Mouse (Mus musculus) lung, postnatal 25 days (tissue): Measurements from ENCODE around the gene Cdkl1.
A peak's percentile ranks its signal among the peaks of the same experiment; 100 is the strongest.

Experiments used
- DNase-seq: peaks from one replicate; pipeline ENCODE4 v3.0.0; 2022; ENCODE audit warnings: low spot score

The Cdkl1 gene

GRCm38 (mm10) chr12:69790530-69791505 is at the start of gene Cdkl1:
TSS of gene Cdkl1 (minus strand) at chr12:69791267.
- peak; percentile 54 for DNase-seq

- DNase-seq = no peak
Measured at GRCm38 (mm10) chr12:69838376-69838775, 47.3 kb upstream of the Cdkl1 start.

- no peak for DNase-seq
Measured at GRCm38 (mm10) chr12:69833982-69834604, 43.0 kb upstream of the Cdkl1 start.

GRCm38 (mm10) chr12:69831239-69831910 is 40.3 kb upstream of the Cdkl1 start:
- no peak for DNase-seq

- no peak for DNase-seq
Measured at GRCm38 (mm10) chr12:69828214-69828613, 37.1 kb upstream of the Cdkl1 start.

- no peak for DNase-seq
Measured at GRCm38 (mm10) chr12:69824881-69825597, 34.0 kb upstream of the Cdkl1 start.

GRCm38 (mm10) chr12:69814272-69814671 is 23.2 kb upstream of the Cdkl1 start:
- DNase-seq = peak; percentile 29

- DNase-seq = no peak
Measured at GRCm38 (mm10) chr12:69813596-69813995, 22.5 kb upstream of the Cdkl1 start.

- DNase-seq = no peak
Measured at GRCm38 (mm10) chr12:69812986-69813385, 21.9 kb upstream of the Cdkl1 start.

- DNase-seq = no peak
Measured at GRCm38 (mm10) chr12:69811976-69812375, 20.9 kb upstream of the Cdkl1 start.

GRCm38 (mm10) chr12:69809439-69809838 is 18.4 kb upstream of the Cdkl1 start:
- DNase-seq = no peak

GRCm38 (mm10) chr12:69807399-69807985 is 16.4 kb upstream of the Cdkl1 start:
- DNase-seq = no peak

- DNase-seq = no peak
Measured at GRCm38 (mm10) chr12:69805148-69805547, 14.1 kb upstream of the Cdkl1 start.

- DNase-seq = no peak
Measured at GRCm38 (mm10) chr12:69804393-69805070, 13.5 kb upstream of the Cdkl1 start.

- DNase-seq = no peak
Measured at GRCm38 (mm10) chr12:69803196-69803595, 12.1 kb upstream of the Cdkl1 start.

GRCm38 (mm10) chr12:69800586-69800985 is 9.5 kb upstream of the Cdkl1 start:
- DNase-seq = no peak

GRCm38 (mm10) chr12:69796311-69796710 is 5.2 kb upstream of the Cdkl1 start:
- no peak for DNase-seq

GRCm38 (mm10) chr12:69789766-69790529 is 1.1 kb downstream of the Cdkl1 start:
- no peak for DNase-seq

- DNase-seq = no peak
Measured at GRCm38 (mm10) chr12:69788380-69788779, 2.7 kb downstream of the Cdkl1 start.

GRCm38 (mm10) chr12:69785471-69785870 is 5.6 kb downstream of the Cdkl1 start:
- DNase-seq = no peak
